Mouse (Mus musculus) G1E (cell line): ENCODE data around the gene 3110021N24Rik.

Experiments
- CTCF ChIP-seq: IDR thresholded peaks from 2 replicates; pipeline ENCODE4 v1.5.1; 2012; ENCODE audit warnings: low read depth, low read length, inconsistent platforms, mixed read lengths
- GATA1 ChIP-seq: IDR thresholded peaks from 2 replicates; pipeline ENCODE4 v1.6.1; 2012; ENCODE audit warnings: borderline replicate concordance, low read length, inconsistent platforms, mixed read lengths
- GATA2 ChIP-seq: IDR thresholded peaks from 2 replicates; pipeline ENCODE4 v1.6.1; 2012; ENCODE audit warnings: low read depth, low read length, inconsistent platforms, borderline replicate concordance
- POLR2AphosphoS5 ChIP-seq: IDR thresholded peaks from 2 replicates; pipeline ENCODE4 v1.6.1; 2012; ENCODE audit warnings: low read depth, low read length, inconsistent platforms; ENCODE audit not compliant: insufficient replicate concordance
- TAL1 ChIP-seq: conservative IDR thresholded peaks from 2 replicates; pipeline ENCODE4 v1.6.1; 2012; ENCODE audit warnings: low read depth, low read length, inconsistent platforms, mixed read lengths

DNA sequence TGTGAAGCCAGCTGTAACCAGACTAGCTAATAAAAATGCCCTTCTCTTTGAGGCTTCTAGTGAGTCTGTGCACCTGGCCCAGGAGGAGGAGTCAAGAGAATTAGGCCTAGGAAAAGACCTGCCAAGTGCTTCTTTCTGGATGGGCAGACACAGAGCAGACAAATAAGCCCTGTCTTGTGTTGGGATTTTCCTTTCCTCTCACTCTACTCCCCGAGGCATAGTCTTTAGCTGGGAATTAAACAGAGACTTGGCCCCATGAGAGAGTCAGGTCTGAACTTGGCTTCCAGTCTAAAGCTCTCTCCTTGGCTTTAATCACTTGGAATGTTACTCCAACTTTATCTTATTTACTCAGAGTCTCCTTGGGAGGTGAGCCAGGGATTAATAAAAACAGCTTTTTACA lies 74.5 kb downstream of the 3110021N24Rik start:
- no peak for TF ChIP-seq GATA1
- no peak for TF ChIP-seq CTCF
- no peak for TF ChIP-seq TAL1
- no peak for TF ChIP-seq POLR2AphosphoS5
- TF ChIP-seq GATA2: no peak
